Mouse (Mus musculus): ENCODE results near the gene Pde4b. TPM values are rescaled to one million over a fixed set of nuclear protein-coding genes. Genes with fewer than 3 reads are reported as not detected.

The Pde4b gene
- polyA plus RNA-seq, 1 experiment, result 78.9 TPM

- no peak for DNase-seq
- Histone ChIP-seq H3K27me3 (ENCODE audit: control insufficient read depth, insufficient read depth, low read length) (no peaks in the 10 kb centered on the region), H3K4me1 (ENCODE audit: control insufficient read depth, insufficient read depth, low read length) (no peaks in the 10 kb centered on the region; the same call in 1 of the 2 replicates)
Observed at GRCm38 (mm10) chr4:102527361-102527760, 440.0 kb downstream of the Pde4b start.

GRCm38 (mm10) chr4:102530797-102531196, 443.5 kb downstream of the Pde4b start:
- WGBS, result 90% methylated on average over 4 of the region's 4 CpGs
- Histone ChIP-seq H3K4me3 (replicated peaks; ENCODE audit: insufficient read depth, low read depth, low read length) (no peak overlapping the region), H3K27me3 (ENCODE audit: control insufficient read depth, insufficient read depth, low read length) (no peaks in the 10 kb centered on the region), H3K27ac (ENCODE audit: insufficient read depth, low read length) (no peak overlapping the region), H3K4me1 (ENCODE audit: control insufficient read depth, insufficient read depth, low read length) (peaks cover 9% of the 10 kb centered on the region; the same call in 1 of the 2 replicates)
- TF ChIP-seq POLR2A (IDR thresholded peaks at IDR 0.05; ENCODE audit: borderline replicate concordance, insufficient read depth, low read length), result no peak
- no peak for TF ChIP-seq CTCF (IDR thresholded peaks at IDR 0.05; ENCODE audit: borderline replicate concordance, insufficient read depth, low read depth, low read length)
- no peak for DNase-seq

More at GRCm38 (mm10) chr4:102527361-102527760, 440.0 kb downstream of the Pde4b start:
- Histone ChIP-seq H3K4me3 (replicated peaks; ENCODE audit: insufficient read depth, low read depth, low read length) (no peak overlapping the region), H3K27ac (ENCODE audit: insufficient read depth, low read length) (no peak overlapping the region)
- 88% methylated on average over 7 of the region's 7 CpGs for WGBS
- no peak for TF ChIP-seq CTCF (IDR thresholded peaks at IDR 0.05; ENCODE audit: borderline replicate concordance, insufficient read depth, low read depth, low read length)
- no peak for TF ChIP-seq POLR2A (IDR thresholded peaks at IDR 0.05; ENCODE audit: borderline replicate concordance, insufficient read depth, low read length)

GRCm38 (mm10) chr4:102531729-102532128, 444.4 kb downstream of the Pde4b start:
- TF ChIP-seq POLR2A (IDR thresholded peaks at IDR 0.05; ENCODE audit: borderline replicate concordance, insufficient read depth, low read length) (no peak), CTCF (IDR thresholded peaks at IDR 0.05; ENCODE audit: borderline replicate concordance, insufficient read depth, low read depth, low read length) (no peak)
- DNase-seq, result no peak
- Histone ChIP-seq H3K27me3 (ENCODE audit: control insufficient read depth, insufficient read depth, low read length) (no peaks in the 10 kb centered on the region), H3K27ac (ENCODE audit: insufficient read depth, low read length) (no peak overlapping the region), H3K4me1 (ENCODE audit: control insufficient read depth, insufficient read depth, low read length) (peaks cover 10% of the 10 kb centered on the region; the same call in 1 of the 2 replicates), H3K4me3 (replicated peaks; ENCODE audit: insufficient read depth, low read depth, low read length) (no peak overlapping the region)
- 66% methylated on average over 4 of the region's 4 CpGs for WGBS

GRCm38 (mm10) chr4:102533183-102534048, 446.1 kb downstream of the Pde4b start:
- Histone ChIP-seq H3K27me3 (ENCODE audit: control insufficient read depth, insufficient read depth, low read length) (no peaks in the 10 kb centered on the region), H3K4me3 (replicated peaks; ENCODE audit: insufficient read depth, low read depth, low read length) (no peak overlapping the region), H3K4me1 (ENCODE audit: control insufficient read depth, insufficient read depth, low read length) (peaks cover 10% of the 10 kb centered on the region; the same call in 1 of the 2 replicates), H3K27ac (ENCODE audit: insufficient read depth, low read length) (peak overlapping the region; percentile 85)
- peak; percentile 82 to 90 for DNase-seq
- whole genome bisulfite sequencing, result 6% methylated on average over 8 of the region's 8 CpGs
- no peak for TF ChIP-seq POLR2A (IDR thresholded peaks at IDR 0.05; ENCODE audit: borderline replicate concordance, insufficient read depth, low read length)
- no peak for TF ChIP-seq CTCF (IDR thresholded peaks at IDR 0.05; ENCODE audit: borderline replicate concordance, insufficient read depth, low read depth, low read length)

GRCm38 (mm10) chr4:102534049-102534730, 446.8 kb downstream of the Pde4b start:
- H3K4me3 ChIP-seq (replicated peaks; ENCODE audit: insufficient read depth, low read depth, low read length), result no peak overlapping the region
- 25% methylated on average over 5 of the region's 5 CpGs for WGBS
- peak overlapping the region; percentile 68; the same call in 1 of the 2 replicates for H3K27ac ChIP-seq (ENCODE audit: insufficient read depth, low read length)
- peak; percentile 37 to 61 for DNase-seq
- no peaks in the 10 kb centered on the region for H3K27me3 ChIP-seq (ENCODE audit: control insufficient read depth, insufficient read depth, low read length)
- TF ChIP-seq CTCF (IDR thresholded peaks at IDR 0.05; ENCODE audit: borderline replicate concordance, insufficient read depth, low read depth, low read length) (no peak), POLR2A (IDR thresholded peaks at IDR 0.05; ENCODE audit: borderline replicate concordance, insufficient read depth, low read length) (no peak)
- H3K4me1 ChIP-seq (ENCODE audit: control insufficient read depth, insufficient read depth, low read length), result peaks cover 10% of the 10 kb centered on the region; the same call in 1 of the 2 replicates

- H3K27ac ChIP-seq (ENCODE audit: insufficient read depth, low read length), result no peak overlapping the region
- TF ChIP-seq POLR2A (IDR thresholded peaks at IDR 0.05; ENCODE audit: borderline replicate concordance, insufficient read depth, low read length) (no peak), CTCF (IDR thresholded peaks at IDR 0.05; ENCODE audit: borderline replicate concordance, insufficient read depth, low read depth, low read length) (no peak)
- H3K27me3 ChIP-seq (ENCODE audit: control insufficient read depth, insufficient read depth, low read length), result no peaks in the 10 kb centered on the region
- DNase-seq, result no peak
- WGBS, result 77% methylated on average over 3 of the region's 3 CpGs
- peaks cover 10% of the 10 kb centered on the region; the same call in 1 of the 2 replicates for H3K4me1 ChIP-seq (ENCODE audit: control insufficient read depth, insufficient read depth, low read length)
- H3K4me3 ChIP-seq (replicated peaks; ENCODE audit: insufficient read depth, low read depth, low read length), result no peak overlapping the region
Observed at GRCm38 (mm10) chr4:102535886-102536285, 448.5 kb downstream of the Pde4b start.

- TF ChIP-seq CTCF (IDR thresholded peaks at IDR 0.05; ENCODE audit: borderline replicate concordance, insufficient read depth, low read depth, low read length) (no peak), POLR2A (IDR thresholded peaks at IDR 0.05; ENCODE audit: borderline replicate concordance, insufficient read depth, low read length) (no peak)
- peaks cover 10% of the 10 kb centered on the region; the same call in 1 of the 2 replicates for H3K4me1 ChIP-seq (ENCODE audit: control insufficient read depth, insufficient read depth, low read length)
- no peak overlapping the region for H3K27ac ChIP-seq (ENCODE audit: insufficient read depth, low read length)
- no peak for DNase-seq
- H3K27me3 ChIP-seq (ENCODE audit: control insufficient read depth, insufficient read depth, low read length), result no peaks in the 10 kb centered on the region
- no peak overlapping the region for H3K4me3 ChIP-seq (replicated peaks; ENCODE audit: insufficient read depth, low read depth, low read length)
- WGBS, result 59% methylated on average over 1 of the region's 1 CpGs
Observed at GRCm38 (mm10) chr4:102538266-102538665, 450.9 kb downstream of the Pde4b start.
